Mouse (Mus musculus) CH12.LX (cell line): ENCODE results near the gene Kcnh2. TPM values are rescaled to one million over a fixed set of nuclear protein-coding genes. Genes with fewer than 3 reads are reported as not detected.

ENCODE experiments used
- DNase-seq: peaks from one replicate; pipeline ENCODE4 v3.0.0-alpha.2; 2013; ENCODE audit errors: extremely low read depth
- H3K27ac ChIP-seq: 2 replicates; pipeline ENCODE4 v1.5.1; 2012; ENCODE audit warnings: low read depth, mild to moderate bottlenecking, control low read depth, moderate library complexity; ENCODE audit not compliant: insufficient read depth
- H3K27me3 ChIP-seq: replicated peaks from 2 replicates; pipeline ENCODE3; 2012; ENCODE audit warnings: inconsistent platforms
- H3K36me3 ChIP-seq, 2 experiments: replicated peaks in 1 of 2; 2 replicates each; pipeline versions ENCODE3 to v1.6.1; 2012; ENCODE audit warnings: inconsistent platforms in 1 of 2, low read length in 1 of 2, mild to moderate bottlenecking in 1 of 2, mixed read lengths in 1 of 2, moderate library complexity in 1 of 2; ENCODE audit not compliant: control insufficient read depth in 1 of 2, insufficient read depth in 1 of 2
- H3K4me1 ChIP-seq, 2 experiments: 2 replicates each; pipeline ENCODE4 v1.6.1; 2012; ENCODE audit warnings: inconsistent platforms in 1 of 2, moderate library complexity in 1 of 2; ENCODE audit not compliant: insufficient read depth in 2 of 2, control insufficient read depth in 1 of 2
- H3K4me2 ChIP-seq: 2 replicates; pipeline ENCODE4 v1.6.1; 2012; ENCODE audit warnings: low read depth, mild to moderate bottlenecking, control low read depth; ENCODE audit not compliant: poor library complexity, insufficient read depth, severe bottlenecking
- H3K4me3 ChIP-seq, 3 experiments: fragments of 150-350 bp in 1 of 3; sonication (generic) in 1 of 3; replicated peaks in 1 of 3; 2 replicates each; pipeline versions ENCODE3 to v1.5.1; 2011 to 2012; ENCODE audit warnings: low read depth in 2 of 3, low read length in 2 of 3, mild to moderate bottlenecking in 2 of 3, moderate library complexity in 2 of 3, control low read depth in 1 of 3, improper control_type of control experiment in 1 of 3, inconsistent platforms in 1 of 3, mixed read lengths in 1 of 3; ENCODE audit not compliant: poor library complexity in 1 of 3
- H3K79me2 ChIP-seq: replicated peaks from 2 replicates; pipeline ENCODE4 v1.6.1; 2012; ENCODE audit warnings: mild to moderate bottlenecking, moderate library complexity; ENCODE audit not compliant: control insufficient read depth, poor library complexity, insufficient read depth, severe bottlenecking; ENCODE audit errors: extremely low read depth
- H3K9ac ChIP-seq: 2 replicates; pipeline ENCODE4 v1.6.1; 2012; ENCODE audit warnings: low read depth, mild to moderate bottlenecking, control low read depth, moderate library complexity; ENCODE audit not compliant: insufficient read depth
- H3K9me3 ChIP-seq: replicated peaks from 2 replicates; pipeline ENCODE3; 2012; ENCODE audit warnings: low read length, inconsistent platforms, mixed read lengths
- BHLHE40 ChIP-seq: IDR thresholded peaks from 2 replicates; pipeline ENCODE4 v1.6.1; 2011; ENCODE audit warnings: mild to moderate bottlenecking, low read depth, low read length, improper control_type of control experiment
- CHD2 ChIP-seq: IDR thresholded peaks from 2 replicates; pipeline ENCODE4 v1.6.1; 2011; ENCODE audit warnings: low read length, improper control_type of control experiment
- E2F4 ChIP-seq: IDR thresholded peaks from 2 replicates; pipeline ENCODE4 v1.6.1; 2011; ENCODE audit warnings: low read depth, low read length, improper control_type of control experiment; ENCODE audit not compliant: insufficient replicate concordance
- ELF1 ChIP-seq: IDR thresholded peaks from 2 replicates; pipeline ENCODE4 v1.6.1; 2014; ENCODE audit warnings: low read depth, mild to moderate bottlenecking, inconsistent platforms, low read length, improper control_type of control experiment
- IRF4 ChIP-seq: IDR thresholded peaks from 2 replicates; pipeline ENCODE4 v1.6.1; 2014; ENCODE audit warnings: low read depth, mild to moderate bottlenecking, inconsistent platforms, low read length, improper control_type of control experiment
- JUN ChIP-seq: IDR thresholded peaks from 2 replicates; pipeline ENCODE4 v1.6.1; 2011; ENCODE audit warnings: low read depth, mild to moderate bottlenecking, low read length, improper control_type of control experiment, moderate library complexity; ENCODE audit not compliant: insufficient read depth
- KAT2A ChIP-seq: IDR thresholded peaks from 2 replicates; pipeline ENCODE4 v1.6.1; 2012; ENCODE audit warnings: low read length, improper control_type of control experiment, inconsistent platforms; ENCODE audit not compliant: insufficient replicate concordance
- MAX ChIP-seq: IDR thresholded peaks from 2 replicates; pipeline ENCODE4 v1.6.1; 2011; ENCODE audit warnings: low read length, improper control_type of control experiment
- MAZ ChIP-seq: IDR thresholded peaks from 2 replicates; pipeline ENCODE4 v1.6.1; 2012; ENCODE audit warnings: low read depth, mild to moderate bottlenecking, inconsistent platforms, low read length, improper control_type of control experiment, moderate library complexity
- MXI1 ChIP-seq: IDR thresholded peaks from 2 replicates; pipeline ENCODE4 v1.6.1; 2011; ENCODE audit warnings: mild to moderate bottlenecking, low read depth, low read length, improper control_type of control experiment
- NRF1 ChIP-seq: IDR thresholded peaks from 2 replicates; pipeline ENCODE4 v1.6.1; 2014; ENCODE audit warnings: low read depth, mild to moderate bottlenecking, inconsistent platforms, low read length, improper control_type of control experiment, moderate library complexity
- PAX5 ChIP-seq: IDR thresholded peaks from 2 replicates; pipeline ENCODE4 v1.6.1; 2012; ENCODE audit warnings: low read length, inconsistent platforms, mixed read lengths
- POLR2AphosphoS2 ChIP-seq: IDR thresholded peaks from 2 replicates; pipeline ENCODE4 v1.6.1; 2011; ENCODE audit warnings: low read depth, low read length, improper control_type of control experiment
- RAD21 ChIP-seq: IDR thresholded peaks from 2 replicates; pipeline ENCODE4 v1.6.1; 2011; ENCODE audit warnings: low read depth, mild to moderate bottlenecking, low read length, improper control_type of control experiment, moderate library complexity
- RCOR1 ChIP-seq: conservative IDR thresholded peaks from 2 replicates; pipeline ENCODE4 v1.6.1; 2012; ENCODE audit warnings: low read depth, mild to moderate bottlenecking, inconsistent platforms, low read length, improper control_type of control experiment
- SIN3A ChIP-seq: IDR thresholded peaks from 2 replicates; pipeline ENCODE4 v1.6.1; 2012; ENCODE audit warnings: low read length, improper control_type of control experiment, inconsistent platforms
- SMC3 ChIP-seq: IDR thresholded peaks from 2 replicates; pipeline ENCODE4 v1.6.1; 2011; ENCODE audit warnings: low read depth, low read length, improper control_type of control experiment
- UBTF ChIP-seq: IDR thresholded peaks from 2 replicates; pipeline ENCODE4 v1.6.1; 2012; ENCODE audit warnings: low read depth, mild to moderate bottlenecking, inconsistent platforms, low read length, improper control_type of control experiment, moderate library complexity
- USF2 ChIP-seq: conservative IDR thresholded peaks from 2 replicates; pipeline ENCODE4 v1.6.1; 2011; ENCODE audit warnings: low read depth, low read length, improper control_type of control experiment
- ZC3H11A ChIP-seq: IDR thresholded peaks from 2 replicates; pipeline ENCODE4 v1.6.1; 2012; ENCODE audit warnings: low read depth, mild to moderate bottlenecking, inconsistent platforms, low read length, improper control_type of control experiment
- ZMIZ1 ChIP-seq: IDR thresholded peaks from 2 replicates; pipeline ENCODE4 v1.6.1; 2012; ENCODE audit warnings: low read depth, mild to moderate bottlenecking, inconsistent platforms, low read length, improper control_type of control experiment
- ZNF384 ChIP-seq: IDR thresholded peaks from 2 replicates; pipeline ENCODE4 v1.6.1; 2012; ENCODE audit warnings: low read depth, low read length, improper control_type of control experiment, inconsistent platforms
- dilution Hi-C: fragments of 300-500 bp; cut with MboI; formaldehyde crosslinking; loops from 2 replicates; pipeline ENCODE4 v1.14.3; 2020; ENCODE audit warnings: low sequenced_read_pairs; ENCODE audit not compliant: extremely low pct_unique_long_range_greater_than_20kb, extremely low pct_ligation_motif_present
- in situ Hi-C: fragments of 300-500 bp; cut with MboI; formaldehyde crosslinking; loops from 3 replicates; pipeline ENCODE4 v1.14.3; 2019; ENCODE audit warnings: low sequenced_read_pairs, low pct_ligation_motif_present, low pct_unique_long_range_greater_than_20kb, mixed read lengths
- polyA plus RNA-seq: library from polyadenylated mRNA; unstranded; fragments of >175 nt; gene quantifications from 2 replicates; pipeline ENCODE4 v1.2.1, GENCODE M21; 2012; ENCODE audit warnings: low read depth; ENCODE audit not compliant: insufficient read length
- total RNA-seq, 2 experiments: library from RNA; depleted of rRNA; stranded (reverse); fragments of 300-350 nt in 1 of 2; fragments of >200 nt in 1 of 2; gene quantifications; 2 replicates each; pipeline ENCODE4 v1.2.3; 2012 to 2014

Gene Kcnh2
- total and polyA plus RNA-seq, 3 experiments: 0.30 to 2.8 (median 0.59) TPM

- in situ Hi-C loops: no loop called here
- Histone ChIP-seq H3K4me1 (no peaks in the 10 kb centered on the region), H3K9me3 (peaks cover 8% of the 10 kb centered on the region), H3K27ac (no peak overlapping the region), H3K4me2 (no peak overlapping the region), H3K4me3 (no peak overlapping the region), H3K9ac (no peak overlapping the region), H3K36me3 (no peaks in the 10 kb centered on the region), H3K27me3 (peaks cover 68% of the 10 kb centered on the region), H3K79me2 (no peaks in the 10 kb centered on the region)
- no peak for DNase-seq
- TF ChIP-seq MAZ: no peak
- no peak for TF ChIP-seq SIN3A
- no peak for TF ChIP-seq ZNF384
- TF ChIP-seq ELF1: no peak
- TF ChIP-seq SMC3: no peak
- TF ChIP-seq IRF4: no peak
- TF ChIP-seq USF2: no peak
- no peak for TF ChIP-seq E2F4
- TF ChIP-seq ZMIZ1: no peak
- no peak for TF ChIP-seq CHD2
- TF ChIP-seq KAT2A: no peak
- no peak for TF ChIP-seq POLR2AphosphoS2
- dilution Hi-C loops: no loop called here
These were observed 59.5 kb downstream of the Kcnh2 start for GRCm38 (mm10) chr5:24291954-24292353.

- Histone ChIP-seq H3K9ac (no peak overlapping the region), H3K79me2 (no peaks in the 10 kb centered on the region), H3K27ac (no peak overlapping the region), H3K36me3 (no peaks in the 10 kb centered on the region)
- no peak for DNase-seq
- no peak for TF ChIP-seq ZC3H11A
- no peak for TF ChIP-seq RAD21
- TF ChIP-seq NRF1: no peak
- TF ChIP-seq JUN: no peak
- no peak for TF ChIP-seq UBTF
- no peak for TF ChIP-seq MAX
- TF ChIP-seq SIN3A: no peak
- no peak for TF ChIP-seq BHLHE40
- no peak for TF ChIP-seq MXI1
- no peak for TF ChIP-seq PAX5
- no peak for TF ChIP-seq RCOR1
- TF ChIP-seq, all 38 proteins: peak for 0
- H3K27me3 ChIP-seq: peaks cover 84% of the 10 kb centered on the region
- no peak overlapping the region for H3K4me2 ChIP-seq
- dilution Hi-C loops: no loop called here
- H3K9me3 ChIP-seq: no peaks in the 10 kb centered on the region
- H3K4me3 ChIP-seq: no peak overlapping the region
- in situ Hi-C loops: loop anchor here (5.0 kb wide), 1 partner anchor 36 kb away; no protein-coding TSS in a partner anchor
- no peaks in the 10 kb centered on the region for H3K4me1 ChIP-seq
These were observed 65.0 kb downstream of the Kcnh2 start for GRCm38 (mm10) chr5:24286221-24286970.
